Mouse (Mus musculus): Measurements from ENCODE around the gene Hinfp. TPM values are rescaled to one million over a fixed set of nuclear protein-coding genes. Genes with fewer than 3 reads are reported as not detected.
A peak's percentile ranks its signal among the peaks of the same experiment; 100 is the strongest.

Hinfp gene
- polyA plus RNA-seq (2014; fragmentation: Nextera tagmentation; extraction: Ambion mirVana): 17.4 and 17.9 TPM in 2 replicates

DNA sequence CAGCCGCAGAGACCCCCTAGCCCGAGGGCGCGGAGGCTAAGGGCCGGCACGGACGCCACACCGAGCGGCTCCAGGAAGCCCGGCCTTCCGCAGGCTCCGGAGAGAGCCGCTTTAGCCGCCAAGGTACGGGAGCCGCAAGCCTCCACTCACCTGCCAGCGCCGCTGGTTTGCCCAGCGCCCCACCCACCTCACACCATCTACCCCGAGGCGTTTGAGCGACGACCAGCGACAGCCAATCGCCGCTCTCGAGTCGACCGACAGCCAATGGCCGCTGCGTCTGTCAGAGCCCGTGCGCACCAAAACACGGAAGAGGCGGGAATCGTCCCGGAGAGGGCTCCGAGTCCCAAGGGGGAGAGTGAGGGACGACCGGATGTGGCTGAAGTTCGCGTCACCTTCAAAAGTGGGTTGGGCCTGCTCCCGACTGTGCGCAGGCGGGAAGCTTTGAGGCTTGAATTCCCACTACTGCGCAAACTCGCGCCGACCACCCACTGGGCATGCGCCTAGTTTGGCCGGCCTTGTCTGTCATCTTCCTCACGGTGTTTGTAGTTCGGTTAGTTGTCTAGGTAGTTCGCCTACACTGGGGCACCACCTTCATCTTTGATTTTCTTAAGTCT, at the start of gene Hinfp:
Gene Hinfp (minus strand): TSS at position 206 of the 614 bp plus-strand sequence.
- Histone ChIP-seq H3K9ac (peak within 1 kb of the TSS; percentile 96), H3K27ac (peak within 1 kb of the TSS; percentile 85), H3K4me1 (replicated peaks; ENCODE audit: control insufficient read depth, insufficient read depth, low read length) (peaks cover 15% of the 10 kb centered on the region), H3K4me3 (replicated peaks; ENCODE audit: low read length) (peak within 1 kb of the TSS; percentile 97), H3K36me3 (replicated peaks; ENCODE audit: control insufficient read depth, insufficient read depth) (peaks cover 24% of the 10 kb centered on the region), H3K9me3 (ENCODE audit: control insufficient read depth, low read length) (no peaks in the 10 kb centered on the region), H3K4me2 (replicated peaks) (peak within 1 kb of the TSS; percentile 77), H3K27me3 (ENCODE audit: control insufficient read depth, insufficient read depth, low read length) (no peaks in the 10 kb centered on the region)
- DNase-seq (ENCODE audit: low spot score) (peak; percentile 99), ATAC-seq (ENCODE audit: low FRiP score) (peak; percentile 99)
- WGBS: under 1% methylated on average over 54 of the region's 54 CpGs

GRCm38 (mm10) chr9:44353142-44353541, 47.7 kb upstream of the Hinfp start:
- no peak overlapping the region for H3K4me3 ChIP-seq (replicated peaks; ENCODE audit: low read length)
- H3K9me3 ChIP-seq (ENCODE audit: control insufficient read depth, low read length): no peaks in the 10 kb centered on the region
- H3K27ac ChIP-seq: no peak overlapping the region
- H3K4me1 ChIP-seq (replicated peaks; ENCODE audit: control insufficient read depth, insufficient read depth, low read length): no peaks in the 10 kb centered on the region
- H3K4me2 ChIP-seq (replicated peaks): no peak overlapping the region
- no peak overlapping the region for H3K9ac ChIP-seq
- no peaks in the 10 kb centered on the region for H3K27me3 ChIP-seq (ENCODE audit: control insufficient read depth, insufficient read depth, low read length)
- DNase-seq (ENCODE audit: low spot score) (no peak), ATAC-seq (ENCODE audit: low FRiP score) (no peak)
- H3K36me3 ChIP-seq (replicated peaks; ENCODE audit: control insufficient read depth, insufficient read depth): peaks cover 98% of the 10 kb centered on the region
- WGBS: 97% methylated on average over 6 of the region's 6 CpGs

GRCm38 (mm10) chr9:44352337-44352736, 46.9 kb upstream of the Hinfp start:
- H3K36me3 ChIP-seq (replicated peaks; ENCODE audit: control insufficient read depth, insufficient read depth): peaks cover 98% of the 10 kb centered on the region
- no peaks in the 10 kb centered on the region for H3K9me3 ChIP-seq (ENCODE audit: control insufficient read depth, low read length)
- DNase-seq (ENCODE audit: low spot score): no peak
- WGBS: 93% methylated on average over 10 of the region's 10 CpGs
- no peak overlapping the region for H3K9ac ChIP-seq
- H3K4me1 ChIP-seq (replicated peaks; ENCODE audit: control insufficient read depth, insufficient read depth, low read length): no peaks in the 10 kb centered on the region
- H3K27ac ChIP-seq: no peak overlapping the region
- H3K27me3 ChIP-seq (ENCODE audit: control insufficient read depth, insufficient read depth, low read length): no peaks in the 10 kb centered on the region
- no peak overlapping the region for H3K4me3 ChIP-seq (replicated peaks; ENCODE audit: low read length)
- ATAC-seq (ENCODE audit: low FRiP score): no peak
- H3K4me2 ChIP-seq (replicated peaks): no peak overlapping the region

- Histone ChIP-seq H3K4me2 (replicated peaks) (no peak overlapping the region), H3K27me3 (ENCODE audit: control insufficient read depth, insufficient read depth, low read length) (no peaks in the 10 kb centered on the region), H3K4me1 (replicated peaks; ENCODE audit: control insufficient read depth, insufficient read depth, low read length) (no peaks in the 10 kb centered on the region), H3K9ac (no peak overlapping the region), H3K27ac (no peak overlapping the region), H3K36me3 (replicated peaks; ENCODE audit: control insufficient read depth, insufficient read depth) (peaks cover 98% of the 10 kb centered on the region), H3K4me3 (replicated peaks; ENCODE audit: low read length) (no peak overlapping the region), H3K9me3 (ENCODE audit: control insufficient read depth, low read length) (no peaks in the 10 kb centered on the region)
- 100% methylated on average over 4 of the region's 4 CpGs for WGBS
- no peak for ATAC-seq (ENCODE audit: low FRiP score)
- no peak for DNase-seq (ENCODE audit: low spot score)
These were observed 45.9 kb upstream of the Hinfp start for GRCm38 (mm10) chr9:44351396-44351795.

DNA sequence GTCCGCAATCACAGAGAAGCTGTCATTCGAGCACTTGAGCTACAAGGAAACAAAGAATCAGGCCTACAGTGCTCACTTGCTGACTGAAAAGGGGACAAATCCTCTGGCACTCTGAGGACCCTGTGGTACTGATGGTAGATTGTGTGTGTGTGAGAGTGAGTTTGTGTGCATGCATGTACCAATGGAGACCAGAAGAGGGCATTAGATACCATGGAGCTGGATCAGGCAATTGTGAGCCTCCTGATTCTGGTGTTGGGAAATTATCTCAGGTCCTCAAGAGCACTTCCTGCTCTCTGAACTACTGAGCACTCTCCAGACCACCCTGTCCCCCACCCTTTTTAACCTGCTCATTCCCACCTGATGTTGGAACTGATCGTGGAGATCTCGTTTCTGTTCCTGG, 43.1 kb upstream of the Hinfp start:
- WGBS: 96% methylated on average over 4 of the region's 4 CpGs
- Histone ChIP-seq H3K27ac (no peak overlapping the region), H3K4me1 (replicated peaks; ENCODE audit: control insufficient read depth, insufficient read depth, low read length) (no peaks in the 10 kb centered on the region; the same call in 1 of the 2 replicates), H3K9ac (no peak overlapping the region), H3K4me2 (replicated peaks) (no peak overlapping the region), H3K4me3 (replicated peaks; ENCODE audit: low read length) (no peak overlapping the region), H3K36me3 (replicated peaks; ENCODE audit: control insufficient read depth, insufficient read depth) (peaks cover 76% of the 10 kb centered on the region), H3K27me3 (ENCODE audit: control insufficient read depth, insufficient read depth, low read length) (no peaks in the 10 kb centered on the region), H3K9me3 (ENCODE audit: control insufficient read depth, low read length) (no peaks in the 10 kb centered on the region)
- ATAC-seq (ENCODE audit: low FRiP score) (no peak), DNase-seq (ENCODE audit: low spot score) (no peak)

DNA sequence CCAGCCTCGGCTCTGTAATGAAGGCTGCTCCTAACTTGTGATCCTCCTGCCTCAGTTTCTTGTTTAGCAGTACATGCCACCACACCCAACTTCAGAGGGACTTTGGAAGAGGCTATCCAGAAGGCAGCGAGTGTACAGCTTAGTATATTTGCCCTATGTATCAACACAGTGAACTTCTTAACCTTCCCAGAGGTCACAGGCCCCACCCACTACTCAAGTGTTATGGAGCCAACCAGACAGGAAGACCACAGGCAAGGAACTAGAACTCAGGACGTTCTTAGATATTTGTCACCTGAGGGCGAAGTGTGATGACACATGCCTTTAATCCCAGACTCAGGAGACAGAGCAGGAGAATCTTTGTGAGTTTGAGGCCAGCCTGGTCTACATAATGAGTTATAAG, 42.1 kb upstream of the Hinfp start:
- Histone ChIP-seq H3K9ac (no peak overlapping the region), H3K27me3 (ENCODE audit: control insufficient read depth, insufficient read depth, low read length) (no peaks in the 10 kb centered on the region), H3K4me3 (replicated peaks; ENCODE audit: low read length) (no peak overlapping the region), H3K27ac (no peak overlapping the region), H3K4me1 (replicated peaks; ENCODE audit: control insufficient read depth, insufficient read depth, low read length) (peaks cover 6% of the 10 kb centered on the region), H3K36me3 (replicated peaks; ENCODE audit: control insufficient read depth, insufficient read depth) (peaks cover 66% of the 10 kb centered on the region), H3K4me2 (replicated peaks) (no peak overlapping the region), H3K9me3 (ENCODE audit: control insufficient read depth, low read length) (no peaks in the 10 kb centered on the region)
- DNase-seq (ENCODE audit: low spot score) (no peak), ATAC-seq (ENCODE audit: low FRiP score) (no peak)
- 93% methylated on average over 4 of the region's 4 CpGs for WGBS

GRCm38 (mm10) chr9:44347166-44347565, 41.7 kb upstream of the Hinfp start:
- WGBS: 96% methylated on average over 9 of the region's 9 CpGs
- ATAC-seq (ENCODE audit: low FRiP score) (no peak), DNase-seq (ENCODE audit: low spot score) (no peak)
- Histone ChIP-seq H3K27ac (no peak overlapping the region), H3K27me3 (ENCODE audit: control insufficient read depth, insufficient read depth, low read length) (no peaks in the 10 kb centered on the region), H3K4me1 (replicated peaks; ENCODE audit: control insufficient read depth, insufficient read depth, low read length) (peaks cover 6% of the 10 kb centered on the region), H3K9ac (no peak overlapping the region), H3K4me3 (replicated peaks; ENCODE audit: low read length) (no peak overlapping the region), H3K9me3 (ENCODE audit: control insufficient read depth, low read length) (no peaks in the 10 kb centered on the region), H3K36me3 (replicated peaks; ENCODE audit: control insufficient read depth, insufficient read depth) (peaks cover 62% of the 10 kb centered on the region), H3K4me2 (replicated peaks) (no peak overlapping the region)

DNA sequence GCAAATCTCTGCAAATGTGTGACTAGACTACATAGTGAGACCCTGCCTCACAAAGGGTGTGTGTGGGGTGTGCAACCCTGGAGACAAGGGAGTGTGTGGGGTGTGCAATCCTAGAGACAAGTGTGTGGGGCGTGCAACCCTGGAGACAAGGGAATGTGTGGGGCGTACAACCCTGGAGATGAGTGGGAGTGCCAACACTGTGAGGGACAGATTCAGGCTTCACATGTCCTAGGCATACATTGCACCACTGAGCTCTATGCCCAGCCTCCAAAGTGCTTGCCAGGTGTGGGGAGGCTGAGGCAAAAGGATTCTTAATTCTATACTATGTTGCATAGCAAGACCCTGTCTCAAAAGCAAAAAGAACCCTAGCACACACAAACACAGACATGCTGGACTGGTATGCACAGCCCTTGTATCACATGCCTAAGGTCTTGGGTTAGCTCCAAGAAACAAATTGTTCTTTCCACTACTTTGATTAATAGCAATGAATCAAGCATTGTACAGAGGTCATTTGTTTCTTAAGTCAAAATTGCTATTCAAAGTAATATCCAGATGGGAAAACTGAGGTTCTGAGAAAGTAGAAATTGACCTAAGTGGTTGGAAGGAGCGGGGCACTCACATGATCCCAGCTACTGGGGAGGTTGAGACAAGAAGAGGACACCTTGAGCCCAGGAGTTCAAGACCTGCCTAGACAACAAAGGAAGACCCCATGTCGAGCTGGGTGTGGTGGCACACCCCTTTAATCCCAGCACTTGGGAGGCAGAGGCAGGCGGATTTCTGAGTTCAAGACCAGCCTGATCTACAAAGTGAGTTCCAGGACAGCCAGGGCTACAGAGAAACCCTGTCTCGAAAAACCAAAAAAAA, 40.3 kb upstream of the Hinfp start:
- no peak overlapping the region for H3K4me2 ChIP-seq (replicated peaks)
- H3K36me3 ChIP-seq (replicated peaks; ENCODE audit: control insufficient read depth, insufficient read depth): peaks cover 48% of the 10 kb centered on the region
- H3K4me3 ChIP-seq (replicated peaks; ENCODE audit: low read length): no peak overlapping the region
- no peak for DNase-seq (ENCODE audit: low spot score)
- no peak overlapping the region for H3K9ac ChIP-seq
- H3K27me3 ChIP-seq (ENCODE audit: control insufficient read depth, insufficient read depth, low read length): no peaks in the 10 kb centered on the region
- no peak overlapping the region for H3K27ac ChIP-seq
- 91% methylated on average over 6 of the region's 6 CpGs for WGBS
- no peaks in the 10 kb centered on the region for H3K9me3 ChIP-seq (ENCODE audit: control insufficient read depth, low read length)
- ATAC-seq (ENCODE audit: low FRiP score): no peak
- H3K4me1 ChIP-seq (replicated peaks; ENCODE audit: control insufficient read depth, insufficient read depth, low read length): peaks cover 6% of the 10 kb centered on the region

GRCm38 (mm10) chr9:44343781-44344421, 38.4 kb upstream of the Hinfp start, which contains the start of gene Hmbs:
Gene Hmbs (minus strand): TSS chr9:44344228.
- ATAC-seq (ENCODE audit: low FRiP score): peak; percentile 95

More at GRCm38 (mm10) chr9:44343781-44344421, 38.4 kb upstream of the Hinfp start, which contains the start of gene Hmbs:
- Histone ChIP-seq H3K36me3 (replicated peaks; ENCODE audit: control insufficient read depth, insufficient read depth) (peaks cover 35% of the 10 kb centered on the region), H3K27ac (peak within 1 kb of the TSS; percentile 99), H3K27me3 (ENCODE audit: control insufficient read depth, insufficient read depth, low read length) (no peaks in the 10 kb centered on the region), H3K4me3 (replicated peaks; ENCODE audit: low read length) (peak within 1 kb of the TSS; percentile 92), H3K4me1 (replicated peaks; ENCODE audit: control insufficient read depth, insufficient read depth, low read length) (peaks cover 6% of the 10 kb centered on the region), H3K4me2 (replicated peaks) (peak within 1 kb of the TSS; percentile 73), H3K9ac (peak within 1 kb of the TSS; percentile 84), H3K9me3 (ENCODE audit: control insufficient read depth, low read length) (no peaks in the 10 kb centered on the region)
- DNase-seq (ENCODE audit: low spot score): peak; percentile 85
- under 1% methylated on average over 39 of the region's 39 CpGs for WGBS
